Mouse (Mus musculus): ENCODE measurements around the gene Klhl35.

DNA sequence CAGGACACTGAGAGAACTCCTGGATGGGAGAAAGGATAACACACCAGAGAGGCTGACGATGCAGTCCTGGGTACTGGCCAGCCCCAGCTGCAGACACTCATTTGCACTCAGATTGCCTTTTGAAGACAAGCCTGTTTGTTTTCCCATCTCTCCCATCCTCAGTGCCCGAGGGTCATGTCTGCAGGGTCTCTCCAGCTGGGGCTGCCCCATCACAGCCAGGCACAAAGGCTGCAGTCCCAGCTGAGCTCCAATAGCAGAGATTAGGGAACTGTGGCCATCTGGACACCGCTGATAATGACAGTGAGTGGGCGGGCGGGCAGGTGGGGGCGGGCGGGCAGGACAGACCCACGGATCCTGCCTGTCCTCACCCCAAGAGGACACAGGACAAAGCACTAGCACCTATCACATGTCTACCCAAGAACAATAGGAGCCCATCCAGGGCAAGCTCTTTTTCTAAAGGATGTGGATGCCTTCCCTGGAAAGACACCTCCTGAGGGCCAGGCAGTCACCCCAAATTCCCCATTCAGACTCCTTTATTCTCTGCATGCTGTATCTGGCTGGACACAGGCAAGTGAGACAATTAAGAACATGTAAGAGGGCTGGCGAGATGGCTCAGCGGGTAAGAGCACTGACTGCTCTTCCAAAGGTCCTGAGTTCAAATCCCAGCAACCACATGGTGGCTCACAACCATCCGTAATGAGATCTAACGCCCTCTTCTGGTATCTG lies 9.2 kb downstream of the Klhl35 start:
- TF ChIP-seq CTCF (conservative IDR thresholded peaks at IDR 0.05; ENCODE audit: insufficient read depth, insufficient read length, low read depth, low read length) (no peak), POLR2A (IDR thresholded peaks at IDR 0.05; ENCODE audit: low read depth, low read length) (no peak)
